Mouse (Mus musculus): Measurements from ENCODE around the gene Ppa1. TPM values are rescaled to one million over a fixed set of nuclear protein-coding genes. Genes with fewer than 3 reads are reported as not detected.
"Not testable (repeated sequence)": the region's sequence is repeated elsewhere in the genome, so short reads cannot be mapped to it uniquely, and the experiment has no call there.

Ppa1 gene
- polyA plus RNA-seq, 1 experiment from 2014 or later = 158 TPM

GRCm38 (mm10) chr10:61614311-61614710 is 34.0 kb upstream of the Ppa1 start:
- Histone ChIP-seq H3K27me3 (ENCODE audit: control insufficient read depth, insufficient read depth, low read length) (no peaks in the 10 kb centered on the region; the same call in 1 of the 2 replicates), H3K9ac (ENCODE audit: low read depth, low read length) (no peak overlapping the region), H3K27ac (ENCODE audit: low read depth, low read length) (no peak overlapping the region), H3K4me1 (ENCODE audit: control insufficient read depth, insufficient read depth, low read length) (no peaks in the 10 kb centered on the region), H3K9me3 (replicated peaks; ENCODE audit: control insufficient read depth, low read length) (no peaks in the 10 kb centered on the region), H3K4me2 (no peak overlapping the region), H3K36me3 (ENCODE audit: control insufficient read depth, insufficient read depth, low read length) (no peaks in the 10 kb centered on the region), H3K4me3 (ENCODE audit: low read depth, low read length) (no peak overlapping the region)
- 91% methylated on average over 7 of the region's 7 CpGs for WGBS (ENCODE audit: insufficient replicate concordance)
- no peak for ATAC-seq (replicated peaks; ENCODE audit: insufficient number of reproducible peaks, low FRiP score, low TSS enrichment)

GRCm38 (mm10) chr10:61618528-61618927 is 29.8 kb upstream of the Ppa1 start:
- H3K27me3 ChIP-seq (ENCODE audit: control insufficient read depth, insufficient read depth, low read length) = no peaks in the 10 kb centered on the region
- 78% methylated on average over 2 of the region's 2 CpGs for WGBS (ENCODE audit: insufficient replicate concordance)
- H3K4me3 ChIP-seq (ENCODE audit: low read depth, low read length) = no peak overlapping the region
- no peak overlapping the region for H3K9ac ChIP-seq (ENCODE audit: low read depth, low read length)
- no peaks in the 10 kb centered on the region for H3K9me3 ChIP-seq (replicated peaks; ENCODE audit: control insufficient read depth, low read length)
- no peaks in the 10 kb centered on the region for H3K36me3 ChIP-seq (ENCODE audit: control insufficient read depth, insufficient read depth, low read length)
- H3K4me1 ChIP-seq (ENCODE audit: control insufficient read depth, insufficient read depth, low read length) = no peaks in the 10 kb centered on the region
- H3K4me2 ChIP-seq = no peak overlapping the region
- no peak for ATAC-seq (replicated peaks; ENCODE audit: insufficient number of reproducible peaks, low FRiP score, low TSS enrichment)
- H3K27ac ChIP-seq (ENCODE audit: low read depth, low read length) = no peak overlapping the region

GRCm38 (mm10) chr10:61621681-61622080 is 26.7 kb upstream of the Ppa1 start:
- Histone ChIP-seq H3K27me3 (ENCODE audit: control insufficient read depth, insufficient read depth, low read length) (peaks cover 17% of the 10 kb centered on the region), H3K9ac (ENCODE audit: low read depth, low read length) (no peak overlapping the region), H3K4me3 (ENCODE audit: low read depth, low read length) (no peak overlapping the region), H3K4me1 (ENCODE audit: control insufficient read depth, insufficient read depth, low read length) (peaks cover 11% of the 10 kb centered on the region), H3K36me3 (ENCODE audit: control insufficient read depth, insufficient read depth, low read length) (no peaks in the 10 kb centered on the region), H3K4me2 (no peak overlapping the region), H3K9me3 (replicated peaks; ENCODE audit: control insufficient read depth, low read length) (no peaks in the 10 kb centered on the region), H3K27ac (ENCODE audit: low read depth, low read length) (no peak overlapping the region)
- 60% methylated on average over 9 of the region's 9 CpGs for WGBS (ENCODE audit: insufficient replicate concordance)
- no peak for ATAC-seq (replicated peaks; ENCODE audit: insufficient number of reproducible peaks, low FRiP score, low TSS enrichment)

- not testable (repeated sequence) for H3K4me3 ChIP-seq (ENCODE audit: low read depth, low read length); H3K9ac ChIP-seq (ENCODE audit: low read depth, low read length); H3K4me2 ChIP-seq; H3K27ac ChIP-seq (ENCODE audit: low read depth, low read length); ATAC-seq (replicated peaks; ENCODE audit: insufficient number of reproducible peaks, low FRiP score, low TSS enrichment); H3K36me3 ChIP-seq (ENCODE audit: control insufficient read depth, insufficient read depth, low read length); H3K9me3 ChIP-seq (replicated peaks; ENCODE audit: control insufficient read depth, low read length)
- Histone ChIP-seq H3K4me1 (ENCODE audit: control insufficient read depth, insufficient read depth, low read length) (peaks cover 18% of the 10 kb centered on the region), H3K27me3 (ENCODE audit: control insufficient read depth, insufficient read depth, low read length) (peaks cover 17% of the 10 kb centered on the region)
- 68% methylated on average over 3 of the region's 3 CpGs for WGBS (ENCODE audit: insufficient replicate concordance)
Measured at GRCm38 (mm10) chr10:61623874-61624273, 24.5 kb upstream of the Ppa1 start.

- peaks cover 18% of the 10 kb centered on the region for H3K4me1 ChIP-seq (ENCODE audit: control insufficient read depth, insufficient read depth, low read length)
- peak overlapping the region; percentile 83 for H3K4me2 ChIP-seq
- WGBS (ENCODE audit: insufficient replicate concordance) = 25% methylated on average over 5 of the region's 5 CpGs
- H3K36me3 ChIP-seq (ENCODE audit: control insufficient read depth, insufficient read depth, low read length) = no peaks in the 10 kb centered on the region
- peaks cover 17% of the 10 kb centered on the region for H3K27me3 ChIP-seq (ENCODE audit: control insufficient read depth, insufficient read depth, low read length)
- peak overlapping the region; percentile 47; the same call in 1 of the 2 replicates for H3K4me3 ChIP-seq (ENCODE audit: low read depth, low read length)
- H3K9ac ChIP-seq (ENCODE audit: low read depth, low read length) = no peak overlapping the region
- no peak overlapping the region for H3K27ac ChIP-seq (ENCODE audit: low read depth, low read length)
- ATAC-seq (replicated peaks; ENCODE audit: insufficient number of reproducible peaks, low FRiP score, low TSS enrichment) = no peak
- no peaks in the 10 kb centered on the region for H3K9me3 ChIP-seq (replicated peaks; ENCODE audit: control insufficient read depth, low read length)
Measured at GRCm38 (mm10) chr10:61624771-61625170, 23.6 kb upstream of the Ppa1 start.

- Histone ChIP-seq H3K27ac (ENCODE audit: low read depth, low read length) (no peak overlapping the region), H3K27me3 (ENCODE audit: control insufficient read depth, insufficient read depth, low read length) (peaks cover 17% of the 10 kb centered on the region), H3K9ac (ENCODE audit: low read depth, low read length) (peak overlapping the region; percentile 59; the same call in 1 of the 2 replicates), H3K36me3 (ENCODE audit: control insufficient read depth, insufficient read depth, low read length) (no peaks in the 10 kb centered on the region), H3K4me2 (peak overlapping the region; percentile 83), H3K9me3 (replicated peaks; ENCODE audit: control insufficient read depth, low read length) (no peaks in the 10 kb centered on the region), H3K4me3 (ENCODE audit: low read depth, low read length) (peak overlapping the region; percentile 47), H3K4me1 (ENCODE audit: control insufficient read depth, insufficient read depth, low read length) (peaks cover 18% of the 10 kb centered on the region)
- ATAC-seq (replicated peaks; ENCODE audit: insufficient number of reproducible peaks, low FRiP score, low TSS enrichment) = no peak
- WGBS (ENCODE audit: insufficient replicate concordance) = 3% methylated on average over 74 of the region's 74 CpGs
Measured at GRCm38 (mm10) chr10:61625381-61626257, 22.7 kb upstream of the Ppa1 start.

- Histone ChIP-seq H3K36me3 (ENCODE audit: control insufficient read depth, insufficient read depth, low read length) (no peaks in the 10 kb centered on the region), H3K4me2 (no peak overlapping the region), H3K4me1 (ENCODE audit: control insufficient read depth, insufficient read depth, low read length) (peaks cover 18% of the 10 kb centered on the region), H3K4me3 (ENCODE audit: low read depth, low read length) (no peak overlapping the region), H3K27me3 (ENCODE audit: control insufficient read depth, insufficient read depth, low read length) (peaks cover 17% of the 10 kb centered on the region), H3K9me3 (replicated peaks; ENCODE audit: control insufficient read depth, low read length) (no peaks in the 10 kb centered on the region), H3K9ac (ENCODE audit: low read depth, low read length) (no peak overlapping the region), H3K27ac (ENCODE audit: low read depth, low read length) (no peak overlapping the region)
- WGBS (ENCODE audit: insufficient replicate concordance) = 77% methylated on average over 3 of the region's 3 CpGs
- no peak for ATAC-seq (replicated peaks; ENCODE audit: insufficient number of reproducible peaks, low FRiP score, low TSS enrichment)
Measured at GRCm38 (mm10) chr10:61626551-61626950, 21.8 kb upstream of the Ppa1 start.

- no peak for ATAC-seq (replicated peaks; ENCODE audit: insufficient number of reproducible peaks, low FRiP score, low TSS enrichment)
- H3K9me3 ChIP-seq (replicated peaks; ENCODE audit: control insufficient read depth, low read length) = no peaks in the 10 kb centered on the region
- peaks cover 17% of the 10 kb centered on the region for H3K27me3 ChIP-seq (ENCODE audit: control insufficient read depth, insufficient read depth, low read length)
- no peak overlapping the region for H3K9ac ChIP-seq (ENCODE audit: low read depth, low read length)
- WGBS (ENCODE audit: insufficient replicate concordance) = 34% methylated on average over 15 of the region's 15 CpGs
- no peak overlapping the region for H3K4me3 ChIP-seq (ENCODE audit: low read depth, low read length)
- peaks cover 20% of the 10 kb centered on the region for H3K4me1 ChIP-seq (ENCODE audit: control insufficient read depth, insufficient read depth, low read length)
- H3K4me2 ChIP-seq = no peak overlapping the region; the same call in 1 of the 2 replicates
- peak overlapping the region; percentile 16; the same call in 1 of the 2 replicates for H3K27ac ChIP-seq (ENCODE audit: low read depth, low read length)
- H3K36me3 ChIP-seq (ENCODE audit: control insufficient read depth, insufficient read depth, low read length) = no peaks in the 10 kb centered on the region
Measured at GRCm38 (mm10) chr10:61627195-61627937, 21.0 kb upstream of the Ppa1 start.

Measured in heart, embryonic 11.5 days (tissue).